Mouse (Mus musculus): ENCODE data around the gene H2al2a. TPM values are rescaled to one million over a fixed set of nuclear protein-coding genes. Genes with fewer than 3 reads are reported as not detected.

H2al2a gene
- polyA plus RNA-seq (2021) = not detected

DNA sequence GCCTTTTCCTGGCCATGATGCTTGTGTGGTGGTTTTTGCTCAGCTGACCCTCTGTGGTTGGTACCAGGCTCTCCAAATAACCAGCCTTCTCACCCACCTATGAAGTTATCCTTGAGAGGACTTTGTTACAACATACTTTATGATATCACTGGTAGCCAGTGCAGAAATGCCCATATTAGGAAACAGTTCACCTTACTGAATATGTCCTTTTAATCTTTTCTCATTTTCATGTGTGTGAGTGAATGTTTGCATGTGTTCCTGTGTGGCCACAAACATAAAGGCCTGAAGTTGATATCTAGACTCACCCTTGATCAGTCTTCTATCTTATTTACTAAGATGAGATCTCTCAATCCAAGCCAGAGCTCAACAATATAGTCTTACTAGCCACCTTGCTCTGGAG, at the start of gene H2al2a:
Gene H2al2a (minus strand): TSS at position 101 of the 400 bp plus-strand sequence.
- DNase-seq (ENCODE audit: low read depth, low spot score) (no peak), ATAC-seq (no peak)
- no peaks in the 10 kb centered on the region for H3K27me3 ChIP-seq
- no peak for TF ChIP-seq CTCF (IDR thresholded peaks at IDR 0.05)
- POLR2A ChIA-PET = no interaction called here
- in situ Hi-C loops (cut with MboI; ENCODE audit: low pct_unique_long_range_greater_than_20kb) = no loop called here
- CTCF ChIA-PET = no interaction called here

GRCm38 (mm10) chr2:18046186-18046585, 49.4 kb upstream of the H2al2a start:
- POLR2A ChIA-PET = interaction anchor here (1.4 to 4.2 kb wide), 4 partner anchors 12 to 720 kb away, joined by 6 to 41 read pairs (median 26); no protein-coding TSS in a partner anchor
- in situ Hi-C loops (cut with MboI; ENCODE audit: low pct_unique_long_range_greater_than_20kb) = no loop called here
- no peak for TF ChIP-seq CTCF (IDR thresholded peaks at IDR 0.05)
- CTCF ChIA-PET = interaction anchor here (1.0 to 3.0 kb wide), 8 partner anchors 10 to 719 kb away, joined by 3 to 18 read pairs (median 4); no protein-coding TSS in a partner anchor
- DNase-seq (ENCODE audit: low read depth, low spot score) = no peak
- H3K27me3 ChIP-seq = no peaks in the 10 kb centered on the region
- no peak for ATAC-seq

GRCm38 (mm10) chr2:18045781-18046181, 49.0 kb upstream of the H2al2a start:
- ATAC-seq (no peak), DNase-seq (ENCODE audit: low read depth, low spot score) (no peak)
- no peaks in the 10 kb centered on the region for H3K27me3 ChIP-seq
- CTCF ChIA-PET = interaction anchor here (1.0 to 3.0 kb wide), 7 partner anchors 9 to 720 kb away, joined by 3 to 18 read pairs (median 5); no protein-coding TSS in a partner anchor
- POLR2A ChIA-PET = interaction anchor here (1.4 to 4.2 kb wide), 4 partner anchors 12 to 720 kb away, joined by 6 to 41 read pairs (median 26); no protein-coding TSS in a partner anchor
- in situ Hi-C loops (cut with MboI; ENCODE audit: low pct_unique_long_range_greater_than_20kb) = no loop called here
- TF ChIP-seq CTCF (IDR thresholded peaks at IDR 0.05) = no peak

DNA sequence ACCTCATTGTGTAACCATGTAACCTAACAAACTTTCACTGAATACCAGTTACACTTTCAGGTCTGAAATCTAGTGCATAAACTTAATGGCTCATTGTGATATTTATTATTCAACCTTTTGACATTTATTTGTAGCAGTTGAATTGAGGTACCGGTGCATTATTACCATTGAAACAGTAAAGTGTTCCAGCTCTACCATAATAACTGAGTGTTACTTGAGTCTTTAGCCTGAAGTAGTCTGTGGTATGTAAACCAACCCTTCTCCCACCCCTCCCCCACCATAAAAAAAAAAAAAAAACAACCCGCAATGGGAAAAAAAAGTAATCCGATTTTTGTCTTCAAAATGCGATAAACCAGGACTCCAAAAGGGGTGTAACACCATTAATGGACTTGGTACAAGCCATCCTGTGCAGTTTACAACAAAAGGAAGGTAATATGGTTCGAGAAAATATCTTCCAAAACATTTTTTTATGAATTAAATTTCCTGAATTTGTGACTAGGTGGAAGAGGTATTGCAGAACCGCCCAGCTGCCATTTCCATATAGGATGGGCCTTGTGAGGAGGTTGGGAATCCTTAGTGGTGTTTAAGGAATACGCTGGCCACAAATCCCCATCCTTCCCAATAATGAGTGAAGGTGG, 48.5 kb upstream of the H2al2a start:
- no peak for TF ChIP-seq CTCF (IDR thresholded peaks at IDR 0.05)
- no peaks in the 10 kb centered on the region for H3K27me3 ChIP-seq
- no peak for DNase-seq (ENCODE audit: low read depth, low spot score)
- POLR2A ChIA-PET = interaction anchor here (0.6 to 4.2 kb wide), 7 partner anchors 9 to 721 kb away, joined by 4 to 41 read pairs (median 5); no protein-coding TSS in a partner anchor
- ATAC-seq = no peak
- in situ Hi-C loops (cut with MboI; ENCODE audit: low pct_unique_long_range_greater_than_20kb) = no loop called here
- CTCF ChIA-PET = interaction anchor here (1.0 to 3.0 kb wide), 5 partner anchors 14 to 339 kb away, joined by 3 to 18 read pairs (median 8); no protein-coding TSS in a partner anchor

DNA sequence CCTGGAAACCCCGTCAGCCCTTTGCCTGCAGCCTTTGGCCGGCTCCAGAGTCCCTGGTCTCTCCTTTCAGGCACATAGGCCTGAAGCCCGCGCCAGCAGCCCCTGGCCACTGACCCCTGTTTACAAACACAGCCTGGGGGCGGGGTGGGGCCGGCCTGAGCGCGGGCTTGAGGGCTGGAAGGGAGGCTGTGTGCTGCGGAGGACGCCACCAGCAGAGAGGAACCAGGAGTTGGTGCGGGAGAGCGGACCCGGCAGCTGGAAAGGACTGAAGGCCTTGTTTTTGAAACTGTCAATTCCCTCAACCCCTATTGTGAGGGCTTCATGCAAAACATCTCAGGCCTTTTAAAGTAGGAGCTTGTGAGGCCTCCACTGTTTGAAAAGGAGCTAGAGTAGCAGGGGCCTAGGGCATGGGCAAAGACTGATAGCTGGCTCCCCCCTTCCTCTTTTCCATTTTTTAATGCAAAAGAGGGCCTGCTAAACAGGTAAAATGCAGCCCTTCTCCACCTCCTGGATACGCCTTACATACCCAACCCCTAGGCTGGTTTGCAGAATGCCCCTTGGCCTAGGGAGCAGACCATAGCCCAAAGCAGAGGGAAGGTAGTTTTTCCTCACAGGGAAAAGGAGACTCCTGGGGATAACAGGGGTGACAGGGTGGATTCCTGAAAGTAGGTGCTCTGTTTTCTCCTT, 44.6 kb upstream of the H2al2a start:
- no peaks in the 10 kb centered on the region for H3K27me3 ChIP-seq
- ATAC-seq (no peak), DNase-seq (ENCODE audit: low read depth, low spot score) (no peak)
- ChIA-PET CTCF (interaction anchor here (1.3 kb wide), 1 partner anchor 22 kb away, joined by 3 read pairs; no protein-coding TSS in a partner anchor), POLR2A (no interaction called here)
- no peak for TF ChIP-seq CTCF (IDR thresholded peaks at IDR 0.05)
- in situ Hi-C loops (cut with MboI; ENCODE audit: low pct_unique_long_range_greater_than_20kb) = no loop called here

DNA sequence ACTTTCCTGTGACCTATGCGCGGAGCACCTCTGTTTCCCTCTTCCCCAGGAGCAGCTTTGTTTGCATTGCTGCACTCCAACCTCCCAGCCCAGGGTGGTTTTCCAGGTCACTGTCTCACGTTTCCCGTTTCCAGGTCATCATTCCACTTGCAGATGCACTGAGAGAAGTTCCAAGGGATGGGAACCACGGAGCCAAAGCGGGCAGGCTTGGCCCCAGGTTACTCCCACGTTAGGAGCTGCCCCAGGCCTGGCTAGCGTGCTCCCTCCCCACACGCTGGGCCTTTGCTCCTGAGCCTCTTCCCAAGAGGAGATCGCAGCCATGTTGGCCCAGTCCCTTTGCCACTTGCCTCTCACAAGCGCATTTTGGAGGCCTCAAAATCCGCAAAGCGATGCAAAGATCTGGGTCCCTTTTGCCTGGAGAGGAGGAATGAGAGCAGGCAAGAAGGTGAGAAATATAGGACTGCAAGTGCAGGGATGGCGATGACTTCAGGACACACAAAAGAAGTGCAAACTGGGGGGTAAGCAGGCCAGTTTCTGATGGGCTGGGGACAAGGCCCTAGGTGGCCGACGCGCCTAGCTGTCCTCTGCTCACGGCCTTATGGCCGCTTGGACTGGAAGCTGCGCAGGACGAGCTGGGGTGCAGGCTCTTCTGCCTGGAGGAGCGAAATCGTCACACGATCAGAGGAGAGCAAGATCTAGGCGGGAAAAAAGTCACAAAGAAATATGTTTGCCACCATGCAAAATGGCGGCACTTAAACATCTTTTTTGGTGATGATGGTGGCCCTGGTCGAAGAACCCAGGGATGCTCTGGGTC, 43.8 kb upstream of the H2al2a start:
- H3K27me3 ChIP-seq = no peaks in the 10 kb centered on the region
- ChIA-PET CTCF (interaction anchor here (1.3 kb wide), 1 partner anchor 23 kb away, joined by 3 read pairs; no protein-coding TSS in a partner anchor), POLR2A (no interaction called here)
- TF ChIP-seq CTCF (IDR thresholded peaks at IDR 0.05) = no peak
- no peak for DNase-seq (ENCODE audit: low read depth, low spot score)
- no peak for ATAC-seq
- in situ Hi-C loops (cut with MboI; ENCODE audit: low pct_unique_long_range_greater_than_20kb) = no loop called here

GRCm38 (mm10) chr2:18039566-18040290, 43.0 kb upstream of the H2al2a start:
- TF ChIP-seq CTCF (IDR thresholded peaks at IDR 0.05) = no peak
- H3K27me3 ChIP-seq = no peaks in the 10 kb centered on the region
- ATAC-seq = no peak
- in situ Hi-C loops (cut with MboI; ENCODE audit: low pct_unique_long_range_greater_than_20kb) = loop anchor here (5.0 kb wide), 1 partner anchor 58 kb away; no protein-coding TSS in a partner anchor
- no peak for DNase-seq (ENCODE audit: low read depth, low spot score)
- ChIA-PET CTCF (no interaction called here), POLR2A (no interaction called here)

DNA sequence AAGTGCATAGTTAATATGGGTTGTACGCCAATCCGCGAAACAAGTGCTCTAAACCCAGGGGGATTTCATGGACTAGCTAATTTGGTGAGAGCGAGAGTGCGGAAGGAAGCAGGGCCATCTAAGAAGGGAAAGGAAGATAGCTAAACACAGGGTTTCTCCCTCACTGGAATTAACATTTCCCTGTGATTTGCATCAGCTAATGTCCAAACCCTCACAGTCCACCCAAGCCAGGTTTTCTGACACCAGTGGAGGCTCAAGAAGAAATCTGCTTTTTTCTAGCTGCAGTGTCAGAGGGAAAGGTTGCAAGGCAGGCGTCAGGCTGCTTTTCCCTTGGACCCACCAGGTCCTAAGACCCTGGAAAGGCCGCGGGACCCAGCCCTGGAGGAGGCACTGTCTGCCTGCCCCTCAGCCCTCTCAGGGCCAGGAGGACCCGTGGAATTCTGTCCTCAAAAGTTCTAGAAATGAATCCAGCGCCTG, 42.2 kb upstream of the H2al2a start:
- no peaks in the 10 kb centered on the region for H3K27me3 ChIP-seq
- ChIA-PET POLR2A (no interaction called here), CTCF (no interaction called here)
- ATAC-seq (no peak), DNase-seq (ENCODE audit: low read depth, low spot score) (no peak)
- in situ Hi-C loops (cut with MboI; ENCODE audit: low pct_unique_long_range_greater_than_20kb) = loop anchor here (5.0 kb wide), 1 partner anchor 58 kb away; no protein-coding TSS in a partner anchor
- no peak for TF ChIP-seq CTCF (IDR thresholded peaks at IDR 0.05)

- ChIA-PET CTCF (interaction anchor here (1.0 to 2.6 kb wide), 2 partner anchors 11 to 22 kb away, joined by 4 to 11 read pairs; partner anchors contain the start of gene Skida1), POLR2A (no interaction called here)
- no peaks in the 10 kb centered on the region for H3K27me3 ChIP-seq
- ATAC-seq (no peak), DNase-seq (ENCODE audit: low read depth, low spot score) (no peak)
- TF ChIP-seq CTCF (IDR thresholded peaks at IDR 0.05) = no peak
- in situ Hi-C loops (cut with MboI; ENCODE audit: low pct_unique_long_range_greater_than_20kb) = loop anchor here (5.0 kb wide), 1 partner anchor 59 kb away; no protein-coding TSS in a partner anchor
Observed at GRCm38 (mm10) chr2:18038141-18038752, 41.5 kb upstream of the H2al2a start.
